Mouse (Mus musculus) thymus, postnatal 0 days (tissue): ENCODE measurements around the gene Xylt1. TPM values are rescaled to one million over a fixed set of nuclear protein-coding genes. Genes with fewer than 3 reads are reported as not detected.
A peak's percentile ranks its signal among the peaks of the same experiment; 100 is the strongest.

Experiments
- DNase-seq: peaks from one replicate; pipeline ENCODE4 v3.0.0-alpha.2; 2015; ENCODE audit warnings: low spot score
- polyA plus RNA-seq: library from polyadenylated mRNA; unstranded; fragments of >200 nt; fragmentation: Nextera tagmentation; extraction: Ambion mirVana; gene quantifications from 2 replicates; pipeline ENCODE4 v1.2.1, GENCODE M21; 2015

Gene Xylt1
- polyA plus RNA-seq, 1 experiment from 2014 or later, result 0.92 TPM

DNA sequence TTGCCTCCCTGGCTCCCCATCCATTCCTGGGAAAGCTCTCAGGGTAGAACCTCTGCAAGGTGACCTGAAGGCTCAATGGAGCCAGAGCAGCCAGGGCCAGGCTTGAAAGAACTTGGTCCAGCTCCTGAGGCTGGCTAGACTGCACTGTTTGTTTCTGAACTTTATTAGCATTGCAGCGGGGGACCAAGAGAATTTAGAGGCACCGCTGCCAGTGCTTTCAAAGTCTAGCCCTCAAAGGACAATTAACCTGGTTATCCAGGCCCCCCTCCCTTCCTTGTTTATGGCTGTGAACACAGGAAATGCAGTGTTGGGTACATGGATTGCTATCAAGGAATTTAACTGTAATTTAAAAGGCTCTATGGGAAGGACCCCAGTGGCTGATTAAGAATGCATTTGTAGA, 177.4 kb downstream of the Xylt1 start:
- no peak for DNase-seq

DNA sequence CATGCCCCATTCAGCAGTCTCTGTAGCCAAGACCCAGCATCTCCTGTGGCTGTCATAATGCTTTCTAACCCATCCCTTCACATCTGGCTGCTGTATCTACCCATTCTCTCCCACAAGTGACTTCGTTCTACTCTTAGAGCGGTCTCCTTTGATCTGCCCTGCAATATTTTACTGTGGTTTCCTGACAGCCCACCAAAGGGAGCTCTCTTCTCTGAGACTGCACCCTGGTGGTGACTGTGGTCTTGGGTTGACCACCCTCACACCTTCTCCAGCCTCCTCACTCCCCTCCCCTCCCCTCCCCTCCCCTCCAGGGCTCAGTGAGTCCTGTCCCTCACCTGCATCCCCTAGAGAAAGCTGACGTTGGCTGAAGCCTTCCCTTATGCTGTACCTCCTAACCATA, 178.3 kb downstream of the Xylt1 start:
- DNase-seq, result peak; percentile 54

DNA sequence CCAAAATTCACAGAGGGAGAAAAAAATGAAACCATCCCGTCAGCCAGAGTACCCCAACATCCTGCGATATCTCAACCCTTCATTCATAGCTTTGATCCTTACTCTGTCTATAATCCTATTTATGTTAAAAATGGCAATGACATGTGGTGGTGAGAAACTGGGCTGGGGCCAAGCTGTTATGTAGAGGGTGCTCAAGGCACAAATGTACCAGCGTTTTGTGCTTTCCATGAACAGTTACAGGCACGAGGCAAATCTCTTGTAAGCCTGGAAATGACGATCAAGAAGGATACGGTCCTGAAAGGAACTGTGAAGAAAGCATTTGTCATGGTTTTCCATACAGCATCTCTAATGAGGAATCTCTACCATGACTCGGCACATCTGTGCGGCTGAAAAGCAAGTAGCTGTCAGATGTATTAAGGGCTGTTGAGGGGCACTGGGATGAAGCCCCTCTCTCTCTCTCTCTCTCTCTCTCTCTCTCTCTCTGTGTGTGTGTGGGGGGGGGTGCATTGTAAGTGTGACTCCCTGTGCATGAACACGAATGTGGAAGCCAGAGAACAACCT, 183.2 kb downstream of the Xylt1 start:
- DNase-seq, result no peak

DNA sequence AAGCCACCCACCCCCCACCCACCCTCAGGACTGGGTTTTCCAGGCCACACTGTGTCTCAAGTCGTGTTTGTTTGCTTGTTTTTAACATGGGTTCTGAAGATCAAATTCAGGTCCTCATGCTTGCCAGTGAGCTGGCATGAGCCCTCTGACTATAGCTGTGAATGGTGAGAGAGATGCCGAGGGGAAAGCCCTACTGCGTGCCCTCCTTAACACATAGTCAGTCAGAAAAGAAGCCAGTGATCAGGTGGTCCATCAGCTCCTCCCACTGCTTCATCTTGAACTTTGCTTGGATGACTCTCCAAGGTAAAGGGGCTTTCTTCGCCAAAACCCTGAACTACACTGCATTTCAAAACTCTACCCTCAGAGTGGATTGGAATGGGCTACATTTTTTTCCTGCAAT, 183.8 kb downstream of the Xylt1 start:
- DNase-seq, result no peak

DNA sequence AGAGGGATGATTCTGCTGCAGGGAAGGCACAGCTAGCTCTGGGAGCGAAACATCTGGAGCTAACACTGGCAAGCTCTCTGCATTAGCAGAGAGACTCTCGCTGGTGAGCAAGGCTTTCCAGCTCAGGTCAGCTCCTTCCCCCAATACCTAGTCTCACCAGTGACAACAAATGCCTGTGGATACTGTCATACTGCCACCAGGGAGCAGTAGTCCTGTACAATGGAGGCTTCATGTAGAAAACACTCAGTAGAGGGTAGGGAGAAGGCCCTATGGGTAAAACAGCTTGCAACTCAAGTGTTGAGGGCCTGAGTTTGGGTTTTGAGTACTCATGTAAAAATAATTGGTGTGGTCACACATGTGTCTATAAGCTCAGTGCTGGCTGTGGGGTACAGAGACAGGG, 185.3 kb downstream of the Xylt1 start:
- DNase-seq, result peak; percentile 44

DNA sequence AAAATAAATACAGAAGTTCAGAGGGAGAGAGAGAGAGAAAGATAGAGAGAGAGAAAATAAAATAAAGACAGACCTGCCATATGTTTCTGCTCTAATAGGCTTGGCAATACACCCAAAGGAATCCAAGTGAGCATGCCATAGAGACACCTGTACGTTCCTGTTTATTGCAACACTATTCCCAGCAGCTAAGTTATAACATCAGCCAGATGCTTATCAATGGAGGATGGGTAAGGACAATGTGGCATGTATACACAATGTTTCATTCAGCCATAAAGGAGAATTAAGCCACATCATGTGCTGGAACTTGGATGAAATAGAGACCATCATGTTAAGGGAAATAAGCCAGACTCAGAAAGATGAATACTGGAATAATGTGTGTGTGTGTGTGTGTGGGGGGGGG, 186.1 kb downstream of the Xylt1 start:
- no peak for DNase-seq

DNA sequence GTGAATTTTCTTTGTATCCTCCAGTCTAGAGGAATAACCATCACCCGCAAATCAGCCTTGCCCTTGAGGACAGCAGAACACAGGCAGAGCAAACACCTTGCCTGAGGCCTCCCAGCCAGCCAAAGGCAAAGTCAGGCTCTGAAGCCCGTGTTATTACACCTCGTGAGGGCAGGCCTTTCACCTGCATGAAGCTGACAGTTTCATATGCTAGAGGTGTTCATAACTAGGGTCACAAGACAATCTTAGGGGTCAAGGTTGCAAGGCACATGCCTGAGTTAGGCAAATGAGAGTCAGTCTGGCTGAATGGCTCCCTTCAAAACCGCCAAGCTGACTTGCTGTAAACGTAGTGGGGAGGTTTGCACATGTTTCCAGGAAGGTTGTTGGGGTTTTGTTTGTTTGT, 186.5 kb downstream of the Xylt1 start:
- DNase-seq, result no peak

DNA sequence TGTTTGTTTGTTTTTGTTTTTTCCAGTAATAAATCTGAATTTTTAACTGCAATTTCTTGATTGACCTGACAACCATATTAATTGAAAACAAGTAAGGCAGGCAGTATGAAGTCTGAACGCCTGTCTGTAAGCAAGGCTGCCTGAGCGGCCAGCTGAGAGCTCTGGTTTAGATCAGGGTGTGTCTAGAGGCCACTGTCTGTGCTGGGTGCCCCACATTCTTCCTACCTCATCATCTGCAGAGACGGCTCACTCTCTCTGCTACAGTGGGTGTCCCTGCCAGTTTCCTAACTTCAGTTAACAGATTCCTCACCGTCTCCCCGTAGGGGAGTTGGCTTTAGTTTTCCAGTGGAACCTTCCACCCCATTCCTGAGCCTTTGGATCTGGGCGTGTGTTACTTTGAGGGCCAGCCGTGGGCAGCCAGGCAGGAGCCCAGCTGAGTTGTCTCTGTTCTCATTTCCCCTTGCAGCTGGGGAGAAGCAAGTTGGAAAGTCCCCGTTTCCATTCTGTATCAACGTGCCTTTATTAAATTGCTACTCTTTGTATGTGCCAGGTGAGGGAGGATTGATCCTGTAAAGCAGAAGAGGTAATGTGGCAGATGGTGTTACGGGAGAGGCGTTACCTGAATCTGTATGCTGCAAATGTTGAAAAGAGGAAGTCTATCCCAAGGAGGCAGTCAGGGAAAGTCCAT, 187.0 kb downstream of the Xylt1 start:
- no peak for DNase-seq

DNA sequence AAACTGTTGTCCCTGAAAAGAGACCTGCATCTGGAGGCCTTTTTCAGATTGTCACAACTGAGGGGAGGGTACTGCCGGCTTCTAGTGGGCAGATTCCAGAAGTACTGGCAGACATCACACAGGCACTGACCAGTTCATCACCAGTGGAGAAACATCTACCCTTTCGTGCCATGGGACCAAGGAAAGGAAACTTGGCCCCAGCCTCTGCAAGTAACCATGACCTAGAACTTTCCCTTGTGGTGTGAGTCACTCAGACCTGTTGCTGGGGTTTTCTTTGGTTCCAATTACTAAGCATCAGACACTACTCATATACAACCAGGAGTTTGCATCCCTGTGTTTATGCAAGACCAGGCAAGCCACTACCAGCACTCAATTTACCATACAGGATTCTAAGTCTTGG, 190.4 kb downstream of the Xylt1 start:
- DNase-seq, result no peak

DNA sequence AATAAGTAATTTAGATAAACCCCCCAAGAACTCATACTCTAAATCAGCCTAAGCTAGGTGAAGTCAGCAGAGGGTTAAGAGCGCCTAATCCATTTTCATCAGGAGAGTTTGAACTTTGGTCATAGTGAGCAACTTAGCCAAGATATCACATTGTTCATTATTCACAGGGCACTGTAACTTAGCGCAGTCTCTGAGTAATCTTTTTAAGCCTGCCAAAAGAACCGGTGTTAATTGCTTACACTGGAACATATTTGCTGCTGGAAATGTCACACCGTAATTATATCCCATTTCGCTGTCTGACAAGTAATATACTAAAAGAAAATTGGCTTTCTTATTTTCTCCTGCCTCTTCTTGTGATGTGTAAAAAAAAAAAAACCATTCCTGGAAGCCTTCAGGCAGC, 190.9 kb downstream of the Xylt1 start:
- DNase-seq, result no peak

DNA sequence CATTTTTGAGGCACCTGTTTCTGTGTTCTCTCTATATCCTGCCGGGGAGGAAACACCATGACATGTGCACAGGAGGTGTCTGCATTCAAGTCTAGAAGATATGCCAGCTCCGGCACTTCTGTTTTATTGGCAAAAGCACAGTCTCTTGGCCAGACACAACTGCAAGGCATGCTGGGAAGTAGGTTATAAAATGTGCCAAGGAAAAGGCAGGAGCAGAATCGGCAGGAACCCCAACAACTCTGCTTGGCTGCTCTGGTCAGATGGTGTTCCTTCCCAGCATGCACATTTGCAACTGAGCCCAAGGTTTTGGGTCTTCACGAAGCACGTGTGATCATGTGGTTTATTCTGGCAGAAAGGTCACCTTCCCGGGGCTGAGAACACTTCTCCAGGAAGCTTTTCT, 192.4 kb downstream of the Xylt1 start:
- peak; percentile 12 for DNase-seq

DNA sequence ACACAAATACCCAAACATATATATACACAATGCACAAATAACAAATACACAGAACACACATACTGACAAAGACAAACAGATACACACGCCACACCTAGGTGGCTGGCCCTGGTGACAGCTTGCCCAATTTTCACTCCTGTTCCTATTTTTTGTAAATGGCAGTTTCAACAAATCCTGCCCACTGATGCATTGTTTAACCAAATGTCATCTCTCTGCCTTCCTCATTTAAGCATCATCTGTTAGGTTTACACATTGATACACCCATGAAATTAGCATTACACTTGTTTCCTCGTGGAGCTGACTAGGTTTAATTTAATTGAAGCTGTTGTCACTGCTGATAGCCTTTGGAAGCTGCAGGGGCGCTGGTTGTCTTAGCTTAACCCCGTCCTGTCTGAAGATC, 194.6 kb downstream of the Xylt1 start:
- DNase-seq, result no peak

DNA sequence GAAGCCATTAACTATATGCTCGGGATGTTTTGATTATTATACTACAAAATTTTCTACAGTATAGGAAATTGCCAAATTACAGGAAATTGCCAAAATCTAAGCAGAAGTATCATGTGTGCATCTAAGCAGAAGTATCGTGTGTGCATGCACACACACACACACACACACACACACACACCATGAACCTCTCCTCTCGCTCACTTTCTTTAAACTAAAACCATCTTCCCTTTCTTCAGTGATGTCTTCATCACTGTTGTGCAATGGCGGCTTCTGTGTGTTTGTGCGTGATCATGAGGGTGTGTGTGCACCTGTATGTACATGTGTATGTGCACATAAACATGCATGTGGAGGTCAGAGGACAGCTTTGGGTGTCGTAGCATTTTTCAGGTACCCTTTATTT, 196.3 kb downstream of the Xylt1 start:
- DNase-seq, result no peak

DNA sequence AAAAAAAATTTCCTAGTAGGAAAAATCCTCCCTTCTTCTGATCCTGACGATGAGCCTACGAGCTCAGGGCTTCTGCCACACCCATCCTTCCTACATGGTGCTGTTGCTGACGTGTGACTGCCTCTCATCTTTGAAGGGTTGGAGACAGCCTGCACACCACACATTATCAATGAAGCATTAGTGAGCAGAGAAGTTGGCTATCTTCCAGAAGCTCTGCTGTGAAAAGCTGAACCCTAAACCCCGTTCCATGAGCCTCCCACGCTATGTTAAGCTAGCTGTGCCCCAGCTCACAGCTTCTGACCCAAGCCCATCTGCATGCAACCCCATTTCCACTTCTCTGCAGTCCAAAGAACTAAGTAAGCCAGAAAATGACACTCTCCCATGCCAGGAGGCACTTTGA, 204.4 kb downstream of the Xylt1 start:
- no peak for DNase-seq

DNA sequence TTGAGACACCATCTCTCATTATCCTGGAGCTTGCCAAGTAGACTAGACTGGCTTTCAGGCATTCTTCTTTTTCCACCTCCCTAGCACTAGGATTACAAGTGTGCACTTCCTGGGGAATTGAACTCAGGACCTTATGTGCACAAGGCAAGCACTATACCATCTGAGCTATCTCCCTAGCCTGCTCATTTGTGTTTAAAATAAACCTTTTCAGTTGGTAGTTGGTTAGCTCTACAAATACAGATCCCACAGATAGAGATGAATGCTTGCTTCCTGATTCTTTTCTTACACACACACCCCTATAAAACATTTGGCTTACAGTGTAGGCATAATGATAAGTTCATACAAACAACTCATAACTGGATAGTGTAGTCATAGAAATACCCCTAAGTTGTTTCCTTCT, 206.0 kb downstream of the Xylt1 start:
- no peak for DNase-seq

DNA sequence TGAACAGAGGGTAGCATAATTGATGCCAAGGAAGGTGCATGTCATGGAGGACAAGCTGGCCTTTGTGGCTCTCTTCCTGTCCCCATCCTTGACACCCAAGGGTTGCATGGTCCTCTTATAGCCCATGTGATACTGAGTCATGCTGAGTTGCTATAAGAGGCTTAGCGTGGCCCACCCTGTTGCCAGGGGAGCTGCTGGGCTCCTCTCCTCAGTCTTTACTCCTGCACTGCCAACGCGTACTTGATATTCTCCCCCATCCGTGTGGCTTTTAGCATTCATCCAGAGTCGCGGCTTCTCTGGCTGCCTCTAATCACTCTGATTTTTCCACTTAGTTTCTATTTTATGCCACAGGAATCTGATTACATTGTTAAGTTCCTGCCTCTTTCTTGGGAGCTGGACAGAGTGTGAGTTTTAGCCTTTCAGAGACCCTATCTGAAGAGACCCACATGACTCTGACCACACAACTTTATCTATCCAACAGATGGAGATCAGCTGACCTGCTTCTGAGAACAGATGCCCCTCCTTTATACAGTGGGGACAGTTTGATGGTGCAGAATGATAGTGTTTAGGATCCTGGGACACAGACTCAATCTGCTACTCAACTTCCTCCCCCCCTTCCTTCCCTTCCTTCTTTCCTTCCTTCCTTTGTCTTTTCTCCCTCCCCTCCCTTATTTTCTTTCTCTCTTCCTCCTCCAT, 206.6 kb downstream of the Xylt1 start:
- DNase-seq, result no peak

DNA sequence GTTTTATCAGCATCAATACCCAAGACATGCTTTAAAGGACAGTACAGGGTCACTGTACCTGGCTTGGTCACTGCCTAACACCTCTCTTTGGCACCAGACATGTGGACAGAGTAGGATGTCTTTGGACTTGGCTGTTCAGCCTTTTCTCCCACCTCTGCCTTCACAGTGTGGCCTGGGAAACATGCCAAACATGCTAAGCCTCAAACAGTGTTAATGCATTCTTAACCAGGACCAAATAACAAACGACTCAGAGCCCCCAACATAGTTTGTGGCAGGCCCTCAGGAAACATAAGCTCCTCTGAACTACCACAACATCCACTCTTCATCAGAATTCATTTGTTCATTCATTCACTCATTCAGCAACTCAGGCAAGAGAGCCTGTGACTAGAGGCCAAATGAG, 207.6 kb downstream of the Xylt1 start:
- DNase-seq, result no peak

DNA sequence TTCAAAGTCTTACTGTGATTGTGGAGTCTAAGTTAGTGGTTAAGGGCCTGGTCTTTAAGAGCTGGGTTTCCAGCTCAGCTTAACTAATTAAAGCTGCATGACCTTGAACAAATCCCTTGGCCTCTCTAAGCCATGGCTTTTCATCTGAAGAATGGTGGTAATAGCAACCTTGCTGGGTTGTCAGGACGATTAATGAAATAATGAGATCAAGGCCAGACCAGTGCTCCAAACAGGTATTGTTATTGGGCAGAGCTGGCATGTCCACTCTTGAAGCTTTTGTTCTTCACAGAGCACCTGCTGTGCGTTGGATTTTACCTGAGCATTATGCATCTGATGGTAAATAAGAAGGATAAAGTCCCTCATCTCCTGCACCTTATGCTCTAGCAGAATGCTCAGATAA, 208.6 kb downstream of the Xylt1 start:
- DNase-seq, result no peak

DNA sequence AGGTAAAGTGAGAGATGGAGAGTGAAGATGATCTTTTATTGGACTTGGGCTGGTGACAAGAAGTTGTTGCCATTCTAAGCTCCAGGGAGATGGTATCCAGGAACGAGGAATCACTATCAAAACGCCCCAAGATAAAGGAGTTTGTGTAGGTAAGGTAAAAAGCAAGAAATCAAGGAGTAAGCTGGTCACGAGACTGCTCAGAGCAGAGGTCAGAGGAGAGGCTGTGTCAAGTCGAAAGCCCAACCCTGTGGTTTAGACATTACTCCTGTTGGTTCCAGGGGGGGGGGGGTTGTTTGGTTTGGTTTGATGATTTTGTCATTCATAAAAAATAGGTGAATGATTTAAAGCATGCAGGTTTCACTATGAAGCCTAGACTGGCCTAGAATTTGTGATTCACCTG, 209.0 kb downstream of the Xylt1 start:
- DNase-seq, result no peak

DNA sequence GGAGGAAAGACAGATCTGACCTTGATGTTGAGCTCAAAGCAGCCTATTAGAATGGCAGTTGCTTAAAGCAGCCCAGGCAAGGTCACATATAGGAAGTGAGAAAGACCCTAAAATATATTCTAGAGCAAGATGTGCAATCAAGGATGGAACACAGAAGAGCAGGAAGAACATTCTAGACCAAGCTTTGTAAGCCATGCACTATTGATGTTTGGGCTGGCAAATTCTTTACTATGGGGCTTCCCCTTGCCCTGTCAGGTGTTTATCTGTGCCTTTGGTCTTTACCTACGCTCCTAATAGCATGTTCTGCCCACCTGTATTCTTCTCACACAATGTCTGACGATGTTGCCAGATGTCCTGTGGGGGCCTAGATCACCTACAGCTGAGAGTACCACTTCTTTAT, 213.4 kb downstream of the Xylt1 start:
- DNase-seq, result no peak

DNA sequence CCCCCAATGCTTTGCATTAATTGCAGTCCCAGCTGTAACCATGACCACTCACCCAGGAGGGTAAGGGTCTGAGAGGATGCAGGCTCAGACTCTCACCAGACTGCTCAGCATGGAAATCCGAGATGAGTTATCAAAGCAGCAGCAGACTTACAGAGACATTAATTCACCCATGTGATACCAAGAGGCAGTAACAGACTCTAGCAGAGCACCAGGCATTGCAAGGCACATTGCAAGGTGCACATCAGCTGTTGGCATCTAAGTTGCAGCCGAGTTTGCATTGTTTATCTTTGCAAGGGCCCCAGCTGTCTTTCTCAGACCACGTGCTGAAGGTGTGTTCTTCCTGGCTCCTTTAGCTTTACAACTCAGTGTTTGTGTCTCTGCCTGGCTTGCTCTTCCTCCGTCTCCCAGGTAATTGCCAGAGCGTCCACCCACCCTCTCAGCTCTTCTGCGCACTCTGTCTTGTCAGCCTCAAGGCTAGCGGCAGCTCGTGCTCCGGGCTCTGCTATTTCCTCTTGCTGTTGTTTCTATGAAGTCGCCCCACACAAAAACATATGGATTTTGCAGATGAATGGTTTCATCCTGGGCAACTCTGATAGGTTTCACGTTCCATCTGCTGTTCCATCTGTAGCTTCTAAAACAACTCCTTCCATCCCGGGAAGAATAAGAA, 214.4 kb downstream of the Xylt1 start:
- DNase-seq, result no peak

DNA sequence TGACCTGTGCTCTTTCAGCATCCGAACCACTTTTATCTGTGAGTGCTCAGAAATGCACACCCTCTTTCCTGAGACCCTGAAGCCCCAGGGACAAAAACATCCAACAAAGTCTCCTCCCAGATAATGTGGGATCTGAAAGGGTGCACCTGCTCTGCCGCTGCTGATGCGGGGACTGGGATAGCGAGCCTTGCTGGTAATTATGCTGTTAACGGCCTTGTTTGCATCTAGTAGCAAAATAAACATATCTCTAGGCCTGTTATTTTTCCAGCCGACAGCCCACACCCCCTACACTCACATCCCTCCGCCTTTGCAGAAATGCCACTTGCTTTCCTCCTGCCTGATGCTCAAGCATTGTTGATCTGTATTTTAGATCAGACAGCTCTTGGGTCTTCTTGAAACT, 219.7 kb downstream of the Xylt1 start:
- no peak for DNase-seq

DNA sequence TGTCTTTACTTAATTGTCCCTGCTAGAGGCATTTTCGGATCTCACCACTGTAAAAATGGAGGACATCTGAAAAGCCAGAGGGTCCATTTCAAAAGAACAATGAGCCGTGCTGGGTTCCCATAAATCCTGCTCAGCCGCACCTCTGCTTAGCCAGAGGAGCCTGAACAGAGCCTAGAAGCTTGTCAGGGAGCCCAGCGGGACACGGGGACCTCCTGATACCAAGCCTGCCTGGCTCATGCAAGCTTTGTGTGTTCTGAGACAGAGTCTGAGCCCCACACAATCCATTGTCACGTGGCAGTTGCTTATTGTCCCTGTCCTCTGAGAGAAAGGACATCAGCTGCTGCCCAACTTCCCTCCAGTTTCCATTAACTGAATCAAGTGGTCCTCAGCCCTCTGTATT, 229.7 kb downstream of the Xylt1 start:
- DNase-seq, result no peak
